Mouse (Mus musculus) Patski (cell line): Measurements from ENCODE around the gene 4930583I09Rik. TPM values are rescaled to one million over a fixed set of nuclear protein-coding genes. Genes with fewer than 3 reads are reported as not detected.
A peak's percentile ranks its signal among the peaks of the same experiment; 100 is the strongest.

Experiments used
- ATAC-seq: fragments of 100-300 bp; one replicate; pipeline ENCODE4 v1.8.0; 2021
- CTCF ChIA-PET: fragments of 350-600 bp; sonication (Branson Sonifier 250); formaldehyde crosslinking; loops from one replicate; lab custom pipeline; 2022; ENCODE audit warnings: inconsistent platforms; lab: Charles Lee
- POLR2A ChIA-PET: fragments of 350-600 bp; sonication (Branson Sonifier 250); formaldehyde crosslinking; loops from one replicate; lab custom pipeline; 2022; ENCODE audit warnings: antibody characterized with exemption, inconsistent platforms; lab: Charles Lee
- DNase-seq: peaks from one replicate; pipeline ENCODE4 v3.0.0-alpha.2; 2011; ENCODE audit warnings: low read depth, low spot score
- H3K27me3 ChIP-seq: fragments of 371-371 bp; one replicate; pipeline ENCODE4 v1.5.1; 2021
- CTCF ChIP-seq: fragments of 100-300 bp; IDR thresholded peaks from one replicate; pipeline ENCODE4 v1.5.1; 2021
- in situ Hi-C: fragments of 300-500 bp; cut with MboI; formaldehyde crosslinking; loops from 3 replicates; pipeline ENCODE4 v1.11.1; 2018; ENCODE audit warnings: low pct_unique_long_range_greater_than_20kb, mixed read lengths
- polyA plus RNA-seq: library from polyadenylated mRNA; unstranded; gene quantifications from one replicate; pipeline ENCODE4 v1.2.3, GENCODE M21; 2021

The 4930583I09Rik gene
- polyA plus RNA-seq: not detected

- ATAC-seq (no peak), DNase-seq (no peak)
- TF ChIP-seq CTCF: no peak
- POLR2A ChIA-PET: no interaction called here
- H3K27me3 ChIP-seq: peaks cover 27% of the 10 kb centered on the region
- in situ Hi-C loops: no loop called here
- CTCF ChIA-PET: interaction anchor here (0.8 kb wide), 1 partner anchor 33 kb away, joined by 3 read pairs; no protein-coding TSS in a partner anchor
Observed at GRCm38 (mm10) chr17:64835928-64836327, at the start of gene 4930583I09Rik. 4930583I09Rik (minus strand) TSS chr17:64836071.

DNA sequence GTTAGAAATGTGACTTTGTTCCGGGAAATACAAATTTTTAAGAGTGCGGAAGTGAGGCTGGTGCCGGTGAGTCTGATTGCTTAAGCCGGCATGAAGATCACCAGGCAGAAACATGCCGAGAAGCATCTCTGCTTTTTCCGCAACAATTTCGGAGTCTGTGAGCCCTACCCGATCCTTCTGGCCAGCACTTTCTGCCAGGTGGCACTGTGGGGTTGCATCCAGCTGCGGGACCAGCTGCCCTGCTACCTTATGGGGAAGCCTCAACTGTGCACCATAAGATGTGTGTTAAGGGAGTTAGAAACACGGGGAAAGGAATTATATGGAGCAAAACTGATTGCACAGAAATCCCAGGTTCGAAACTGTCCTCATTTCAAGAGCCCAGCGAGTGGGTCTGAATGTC, 40.2 kb upstream of the 4930583I09Rik start:
- peaks cover 12% of the 10 kb centered on the region for H3K27me3 ChIP-seq

DNA sequence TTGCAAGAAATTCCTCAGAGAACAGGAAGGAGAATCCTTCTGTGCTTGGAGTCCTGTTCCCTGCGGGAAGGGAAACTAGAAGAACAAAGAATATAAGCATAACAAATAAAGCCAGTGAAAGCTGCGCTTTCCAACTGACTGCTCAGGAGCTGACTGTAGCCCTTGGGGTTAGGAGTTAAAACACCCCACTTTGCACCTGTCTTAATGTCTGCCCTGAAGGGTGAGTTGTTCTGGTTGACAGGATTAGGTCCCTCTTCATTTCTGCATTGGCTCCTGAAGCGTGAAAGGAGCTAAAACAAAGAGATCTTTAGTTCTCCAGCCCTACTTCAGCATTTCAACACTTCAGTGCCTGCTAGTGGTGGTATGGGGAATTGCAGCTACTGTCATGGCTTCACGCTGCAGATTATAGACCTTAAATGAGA, 37.8 kb upstream of the 4930583I09Rik start:
- H3K27me3 ChIP-seq: peaks cover 8% of the 10 kb centered on the region
- DNase-seq: peak; percentile 9
- ChIA-PET POLR2A (no interaction called here), CTCF (interaction anchor here (1.4 kb wide), 1 partner anchor 28 kb away, joined by 4 read pairs; no protein-coding TSS in a partner anchor)
- peak; percentile 17 for ATAC-seq
- peak; percentile 78 for TF ChIP-seq CTCF
- in situ Hi-C loops: loop anchor here (10.0 kb wide), 1 partner anchor 269 kb away; the partner anchor contains the start of gene Man2a1

More for the DNA sequence above, 40.2 kb upstream of the 4930583I09Rik start:
- DNase-seq (no peak), ATAC-seq (no peak)
- ChIA-PET POLR2A (no interaction called here), CTCF (no interaction called here)
- in situ Hi-C loops: loop anchor here (10.0 kb wide), 1 partner anchor 271 kb away; the partner anchor contains the start of gene Man2a1
- no peak for TF ChIP-seq CTCF

- TF ChIP-seq CTCF: no peak
- H3K27me3 ChIP-seq: peaks cover 7% of the 10 kb centered on the region
- no peak for ATAC-seq
- CTCF ChIA-PET: interaction anchor here (0.7 kb wide), 1 partner anchor 14 kb away, joined by 3 read pairs; no protein-coding TSS in a partner anchor
- DNase-seq: no peak
- POLR2A ChIA-PET: no interaction called here
- in situ Hi-C loops: no loop called here
Observed at GRCm38 (mm10) chr17:64863817-64864216, 27.9 kb upstream of the 4930583I09Rik start.

- POLR2A ChIA-PET: no interaction called here
- CTCF ChIA-PET: no interaction called here
- TF ChIP-seq CTCF: no peak
- in situ Hi-C loops: no loop called here
- peaks cover 7% of the 10 kb centered on the region for H3K27me3 ChIP-seq
- ATAC-seq (no peak), DNase-seq (no peak)
Observed at GRCm38 (mm10) chr17:64860963-64861362, 25.1 kb upstream of the 4930583I09Rik start.

DNA sequence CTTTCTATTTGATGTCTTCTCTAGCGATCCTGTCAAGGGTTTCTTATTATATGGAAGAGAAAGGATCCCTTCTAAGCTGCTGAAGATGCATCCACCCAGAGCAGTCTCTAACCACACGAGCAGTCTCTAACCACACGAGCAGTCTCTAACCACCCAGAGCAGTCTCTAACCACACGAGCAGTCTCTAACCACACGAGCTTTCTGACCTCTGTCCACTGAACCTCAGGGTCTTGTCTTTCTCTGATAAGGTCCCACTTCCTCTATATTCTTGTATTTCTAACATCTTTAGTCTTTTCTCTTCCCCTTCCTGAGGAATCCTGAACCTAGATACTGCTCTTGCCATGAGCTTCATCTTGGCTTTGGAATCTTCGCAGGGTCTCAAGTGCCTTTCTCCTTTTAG, 23.0 kb upstream of the 4930583I09Rik start:
- ATAC-seq (no peak), DNase-seq (no peak)
- ChIA-PET POLR2A (no interaction called here), CTCF (no interaction called here)
- TF ChIP-seq CTCF: no peak
- peaks cover 16% of the 10 kb centered on the region for H3K27me3 ChIP-seq
- in situ Hi-C loops: no loop called here

- no peak for DNase-seq
- H3K27me3 ChIP-seq: peaks cover 17% of the 10 kb centered on the region
- in situ Hi-C loops: no loop called here
- POLR2A ChIA-PET: interaction anchor here (0.7 kb wide), 1 partner anchor 25 kb away, joined by 4 read pairs; no protein-coding TSS in a partner anchor
- no peak for ATAC-seq
- CTCF ChIA-PET: interaction anchor here (1.4 kb wide), 1 partner anchor 16 kb away, joined by 3 read pairs; no protein-coding TSS in a partner anchor
- no peak for TF ChIP-seq CTCF
Observed at GRCm38 (mm10) chr17:64848031-64848430, 12.2 kb upstream of the 4930583I09Rik start.

GRCm38 (mm10) chr17:64846654-64847053, 10.8 kb upstream of the 4930583I09Rik start:
- in situ Hi-C loops: no loop called here
- DNase-seq (no peak), ATAC-seq (no peak)
- no peak for TF ChIP-seq CTCF
- ChIA-PET POLR2A (no interaction called here), CTCF (interaction anchor here (1.4 kb wide), 1 partner anchor 15 kb away, joined by 3 read pairs; no protein-coding TSS in a partner anchor)
- H3K27me3 ChIP-seq: peaks cover 21% of the 10 kb centered on the region

DNA sequence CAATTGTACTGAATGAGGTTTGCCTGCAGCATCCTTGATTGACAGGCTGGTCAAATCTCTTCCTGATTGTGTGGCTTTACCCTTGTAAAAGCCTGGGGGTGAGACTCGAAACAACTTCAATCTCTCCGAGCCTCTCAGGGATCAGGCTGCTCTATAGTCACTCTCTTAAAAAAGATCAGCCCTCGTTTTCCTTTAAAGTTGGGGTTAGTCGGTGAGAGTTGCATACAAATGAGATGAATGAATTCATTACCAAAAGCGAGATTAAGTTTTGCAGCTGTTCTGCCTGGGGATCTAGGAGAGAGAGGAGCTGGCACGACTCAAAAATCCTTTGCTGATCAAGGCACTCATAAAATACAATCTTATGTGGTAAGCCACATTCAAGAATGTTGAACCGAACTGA, 1.0 kb upstream of the 4930583I09Rik start:
- CTCF ChIA-PET: no interaction called here
- in situ Hi-C loops: no loop called here
- DNase-seq (no peak), ATAC-seq (no peak)
- TF ChIP-seq CTCF: no peak
- POLR2A ChIA-PET: no interaction called here
- peaks cover 27% of the 10 kb centered on the region for H3K27me3 ChIP-seq

- ATAC-seq: no peak
- DNase-seq: no peak
- ChIA-PET POLR2A (no interaction called here), CTCF (interaction anchor here (0.8 kb wide), 1 partner anchor 34 kb away, joined by 3 read pairs; no protein-coding TSS in a partner anchor)
- H3K27me3 ChIP-seq: peaks cover 27% of the 10 kb centered on the region
- in situ Hi-C loops: no loop called here
- no peak for TF ChIP-seq CTCF
Observed at GRCm38 (mm10) chr17:64836352-64836751, 481 bp upstream of the 4930583I09Rik start.

DNA sequence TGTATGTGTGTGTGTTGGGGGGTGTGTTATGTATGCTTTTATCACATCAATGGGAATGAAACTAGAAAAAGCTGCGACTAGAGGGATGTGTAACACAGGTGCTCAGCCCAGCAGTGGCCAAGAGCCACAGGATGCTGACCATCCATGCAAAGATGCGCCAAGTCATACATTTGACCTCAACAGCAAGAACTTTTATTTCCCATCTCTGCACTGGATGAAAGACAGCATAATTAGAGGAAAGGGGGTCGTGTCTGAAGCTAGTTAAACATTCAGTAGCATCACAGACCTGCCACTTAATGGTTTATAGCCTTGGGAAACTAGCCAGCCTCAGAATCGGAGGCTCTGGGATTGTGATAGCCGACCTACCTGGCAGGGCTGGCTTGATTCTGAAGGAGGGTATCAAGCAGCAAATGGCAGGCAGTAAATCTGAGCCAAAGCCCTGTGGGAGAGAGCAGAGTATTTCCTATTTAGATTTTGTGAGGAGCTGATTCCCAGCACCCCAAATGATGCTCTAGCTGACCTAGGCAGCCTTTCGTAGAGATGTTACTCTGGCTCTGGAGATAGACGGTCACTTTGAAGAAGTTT, 1.9 kb downstream of the 4930583I09Rik start:
- ChIA-PET POLR2A (no interaction called here), CTCF (no interaction called here)
- in situ Hi-C loops: no loop called here
- ATAC-seq (no peak), DNase-seq (no peak)
- TF ChIP-seq CTCF: no peak
- peaks cover 42% of the 10 kb centered on the region for H3K27me3 ChIP-seq
